Comparison of ENCODE assay signal across 10 mouse cellular contexts in genomic region chr5:114566461-114566860, GRCm38 (mm10). TPM values are rescaled to one million over a fixed set of nuclear protein-coding genes. Genes with fewer than 3 reads are reported as not detected.
DNase-seq lines count a peak whose midpoint lies in the region; ATAC-seq and TF ChIP-seq lines count a peak whose summit lies in the region.
"Had no signal": no experiment of that assay in that cellular context is flagged by ENCODE, and none has a peak within 500 bp of the region (broad histone marks: within the 10 kb centered on the region; RNA-seq: fewer than 3 reads in every experiment).

No protein-coding gene starts in this region.

- H3K36me3 ChIP-seq in heart, embryonic 14.5 days (ENCODE audit: control insufficient read depth, insufficient read depth, low read length), result no peaks in the 10 kb centered on the region
- H3K36me3 ChIP-seq in liver, embryonic 14.5 days (replicated peaks; ENCODE audit: control insufficient read depth, insufficient read depth, low read depth), result no peaks in the 10 kb centered on the region
- H3K36me3 ChIP-seq in liver, embryonic 11.5 days (ENCODE audit: control insufficient read depth, insufficient read depth, low read length), result no peaks in the 10 kb centered on the region
- H3K36me3 ChIP-seq in testis, adult 2 months (ENCODE audit: control insufficient read depth, insufficient read depth, low read length), result no peaks in the 10 kb centered on the region
- no peaks in the 10 kb centered on the region for H3K36me3 ChIP-seq in stomach, postnatal 0 days (ENCODE audit: control insufficient read depth, insufficient read depth, low read length)
- H3K36me3 ChIP-seq: hindbrain, embryonic 15.5 days had no signal

- peaks cover 18 to 41% of the 10 kb centered on the region in 2 experiments for H3K4me1 ChIP-seq in heart, embryonic 14.5 days (ENCODE audit: control insufficient read depth in 2 of 2, insufficient read depth in 2 of 2, low read length in 2 of 2)
- H3K4me1 ChIP-seq in liver, embryonic 14.5 days (replicated peaks; ENCODE audit: control insufficient read depth in 2 of 2, insufficient read depth in 2 of 2, low read length in 1 of 2), result peaks cover 0 to 2% of the 10 kb centered on the region in 2 experiments; a peak in 2 of 4 replicates
- peaks cover 24% of the 10 kb centered on the region for H3K4me1 ChIP-seq in liver, embryonic 11.5 days (replicated peaks; ENCODE audit: control insufficient read depth, insufficient read depth, low read length)
- peaks cover 26% of the 10 kb centered on the region for H3K4me1 ChIP-seq in testis, adult 2 months (ENCODE audit: control insufficient read depth, insufficient read depth, low read length)
- peaks cover 5% of the 10 kb centered on the region for H3K4me1 ChIP-seq in stomach, postnatal 0 days (replicated peaks; ENCODE audit: control insufficient read depth, insufficient read depth)

- H3K27ac ChIP-seq in heart, embryonic 14.5 days (replicated peaks in 1 of 2; ENCODE audit: control insufficient read depth in 1 of 2, insufficient read depth in 1 of 2, low read depth in 2 of 2, low read length in 2 of 2), result no peak overlapping the region
- H3K27ac ChIP-seq in liver, embryonic 14.5 days, result no peak overlapping the region
- no peak overlapping the region for H3K27ac ChIP-seq in liver, embryonic 11.5 days (ENCODE audit: low read depth, low read length)
- no peak overlapping the region for H3K27ac ChIP-seq in testis, adult 2 months (ENCODE audit: control insufficient read depth, insufficient read depth, low read depth, low read length)
- H3K27ac ChIP-seq in stomach, postnatal 0 days (replicated peaks), result no peak overlapping the region
- H3K27ac ChIP-seq: gastrocnemius, adult 2 months had no signal

- 82% methylated on average over 10 of the region's 10 CpGs for WGBS in heart, embryonic 14.5 days
- WGBS in liver, embryonic 14.5 days (ENCODE audit: insufficient replicate concordance), result 72% methylated on average over 10 of the region's 10 CpGs
- WGBS in liver, embryonic 11.5 days, result 81% methylated on average over 10 of the region's 10 CpGs
- WGBS in stomach, postnatal 0 days, result 87% methylated on average over 10 of the region's 10 CpGs

- no peak for TF ChIP-seq POLR2A in testis, adult 2 months (IDR thresholded peaks at IDR 0.05; ENCODE audit: control insufficient read depth, low read depth, low read length)

- no peak for TF ChIP-seq EP300 in liver, embryonic 14.5 days (IDR thresholded peaks at IDR 0.05; ENCODE audit: low read depth)
- TF ChIP-seq EP300 in stomach, postnatal 0 days (optimal IDR thresholded peaks at IDR 0.05), result no peak

- H3K27me3 ChIP-seq in heart, embryonic 14.5 days (ENCODE audit: control insufficient read depth, insufficient read depth, low read length), result peaks cover 31% of the 10 kb centered on the region
- peaks cover 48% of the 10 kb centered on the region for H3K27me3 ChIP-seq in liver, embryonic 14.5 days (ENCODE audit: control insufficient read depth, insufficient read depth, low read length)
- peaks cover 46% of the 10 kb centered on the region for H3K27me3 ChIP-seq in liver, embryonic 11.5 days (replicated peaks; ENCODE audit: control insufficient read depth, insufficient read depth, low read length)
- H3K27me3 ChIP-seq in testis, adult 2 months (ENCODE audit: control insufficient read depth, insufficient read depth, low read length), result no peaks in the 10 kb centered on the region; the same call in 1 of the 2 replicates
- no peaks in the 10 kb centered on the region for H3K27me3 ChIP-seq in stomach, postnatal 0 days (ENCODE audit: control insufficient read depth, insufficient read depth, low read length)
- H3K27me3 ChIP-seq: hindbrain, embryonic 15.5 days had no signal

- H3K4me3 ChIP-seq in heart, embryonic 14.5 days (ENCODE audit: control insufficient read depth in 1 of 2, insufficient read depth in 1 of 2, low read depth in 1 of 2, low read length in 2 of 2), result no peak overlapping the region
- no peak overlapping the region for H3K4me3 ChIP-seq in liver, embryonic 14.5 days (ENCODE audit: insufficient read depth in 1 of 2, low read depth in 2 of 2, low read length in 2 of 2)
- no peak overlapping the region for H3K4me3 ChIP-seq in liver, embryonic 11.5 days (ENCODE audit: low read depth, low read length)
- H3K4me3 ChIP-seq in testis, adult 2 months (ENCODE audit: control insufficient read depth, low read depth, low read length), result peak overlapping the region; percentile 93
- 0 out of 2 replicates have a peak overlapping the region, but pooled peaks have one; percentile 66 for H3K4me3 ChIP-seq in stomach, postnatal 0 days (ENCODE audit: low read depth, low read length)

- peaks cover 9% of the 10 kb centered on the region for H3K9me3 ChIP-seq in heart, embryonic 14.5 days (ENCODE audit: control insufficient read depth, low read length)
- H3K9me3 ChIP-seq in liver, embryonic 14.5 days (ENCODE audit: control insufficient read depth, low read length), result no peaks in the 10 kb centered on the region; the same call in 1 of the 2 replicates
- peaks cover 7% of the 10 kb centered on the region; the same call in 1 of the 2 replicates for H3K9me3 ChIP-seq in liver, embryonic 11.5 days (ENCODE audit: control insufficient read depth, low read length)
- no peaks in the 10 kb centered on the region for H3K9me3 ChIP-seq in stomach, postnatal 0 days (ENCODE audit: control insufficient read depth, low read length)
- H3K9me3 ChIP-seq: hindbrain, embryonic 15.5 days had no signal

- no peak for TF ChIP-seq CTCF in liver, embryonic 14.5 days (IDR thresholded peaks at IDR 0.05; ENCODE audit: low read depth)
- no peak for TF ChIP-seq CTCF in testis, adult 2 months (IDR thresholded peaks at IDR 0.05; ENCODE audit: control insufficient read depth, insufficient read depth, insufficient replicate concordance, low read depth, low read length)
- TF ChIP-seq CTCF in stomach, postnatal 0 days (IDR thresholded peaks at IDR 0.05; ENCODE audit: low read depth), result no peak

- no peak for DNase-seq in heart, postnatal 36 days
- no peak for DNase-seq in liver, embryonic 14.5 days (ENCODE audit: low read depth in 3 of 3, low spot score in 3 of 3)
- DNase-seq in liver, embryonic 11.5 days (ENCODE audit: low spot score), result no peak
- no peak for DNase-seq in testis, postnatal 14 days (ENCODE audit: low spot score)
- no peak for DNase-seq in stomach, postnatal 0 days (ENCODE audit: low spot score)
- no peak for DNase-seq in gastrocnemius, postnatal 25 days

- no peak for ATAC-seq in heart, embryonic 14.5 days (ENCODE audit: insufficient number of reproducible peaks, insufficient read depth, low FRiP score, low read depth)
- no peak for ATAC-seq in liver, embryonic 14.5 days (ENCODE audit: insufficient read depth)
- no peak for ATAC-seq in liver, embryonic 11.5 days (replicated peaks; ENCODE audit: low FRiP score)
- ATAC-seq in stomach, postnatal 0 days (ENCODE audit: low FRiP score, low TSS enrichment), result no peak

- intact Hi-C loops in heart, postnatal 36 days (cut with DNase I), result loop anchor here (2.0 kb wide), 1 partner anchor 42 kb away; no protein-coding TSS in a partner anchor

- H3K9ac ChIP-seq in heart, embryonic 14.5 days (ENCODE audit: low read length), result no peak overlapping the region
- no peak overlapping the region for H3K9ac ChIP-seq in liver, embryonic 14.5 days (replicated peaks)
- H3K9ac ChIP-seq in liver, embryonic 11.5 days (ENCODE audit: low read depth, low read length), result no peak overlapping the region
- H3K9ac ChIP-seq in stomach, postnatal 0 days (ENCODE audit: low read length), result no peak overlapping the region
- H3K9ac ChIP-seq: hindbrain, embryonic 15.5 days had no signal

- H3K4me2 ChIP-seq in heart, embryonic 14.5 days (ENCODE audit: low read length), result peak overlapping the region; percentile 99; the same call in 1 of the 2 replicates
- H3K4me2 ChIP-seq in liver, embryonic 14.5 days (ENCODE audit: low read depth), result peak overlapping the region; percentile 77
- H3K4me2 ChIP-seq in liver, embryonic 11.5 days, result no peak overlapping the region
- no peak overlapping the region for H3K4me2 ChIP-seq in stomach, postnatal 0 days (replicated peaks; ENCODE audit: low read depth)

RNA-seq across cellular contexts. Expression of gene Fam222a, which starts 1.4 kb away (rescaled TPM):
- polyA plus RNA-seq in heart, embryonic 14.5 days (2014; fragmentation: Nextera tagmentation; extraction: Ambion mirVana), result 0.65 and 0.96 TPM in 2 replicates
- total RNA-seq in heart, postnatal 36 days (2021), result 1 to 10 TPM; 1.6 to 1.9 TPM
- polyA plus RNA-seq in liver, embryonic 14.5 days (2012; rRNA removed), result 0.63 and 0.71 TPM in 2 replicates
- 0.44 and 0.56 TPM in 2 replicates for polyA plus RNA-seq in liver, embryonic 14.5 days (2014; fragmentation: Nextera tagmentation; extraction: Ambion mirVana)
- polyA plus RNA-seq in liver, embryonic 11.5 days (2014; fragmentation: Nextera tagmentation; extraction: Ambion mirVana), result 2.2 and 2.3 TPM in 2 replicates
- 22.5 and 23.4 TPM in 2 replicates for polyA plus RNA-seq in testis, adult 2 months (2012; rRNA removed)
- 0.79 and 0.98 TPM in 2 replicates for polyA plus RNA-seq in stomach, postnatal 0 days (2015; fragmentation: Nextera tagmentation; extraction: Ambion mirVana)
- under 1 TPM; 0.29 to 0.54 TPM for total RNA-seq in gastrocnemius, postnatal 25 days (2021)

Comparison
In these comparisons a context has a peak if more than half of its experiments do, and no peak if none do; other contexts are left out.
1. H3K4me2 ChIP-seq: peak in heart, embryonic 14.5 days (single experiment) and liver, embryonic 14.5 days (single experiment); none in liver, embryonic 11.5 days (single experiment) and stomach, postnatal 0 days (single experiment).
2. H3K4me3 ChIP-seq: peak in testis, adult 2 months (single experiment) and stomach, postnatal 0 days (single experiment); none in heart, embryonic 14.5 days (0 of 2), liver, embryonic 14.5 days (0 of 2) and liver, embryonic 11.5 days (single experiment).